Mouse (Mus musculus): ENCODE results near the gene Zfp420.
A peak's percentile ranks its signal among the peaks of the same experiment; 100 is the strongest.
"Not testable (repeated sequence)": the region's sequence is repeated elsewhere in the genome, so short reads cannot be mapped to it uniquely, and the experiment has no call there.

The Zfp420 gene

GRCm38 (mm10) chr7:29859532-29860517 lies at the start of gene Zfp420:
Gene Zfp420 (plus strand): TSS chr7:29859979.
- peak; percentile 87 to 94 for DNase-seq (ENCODE audit: low spot score in 2 of 2)

DNA sequence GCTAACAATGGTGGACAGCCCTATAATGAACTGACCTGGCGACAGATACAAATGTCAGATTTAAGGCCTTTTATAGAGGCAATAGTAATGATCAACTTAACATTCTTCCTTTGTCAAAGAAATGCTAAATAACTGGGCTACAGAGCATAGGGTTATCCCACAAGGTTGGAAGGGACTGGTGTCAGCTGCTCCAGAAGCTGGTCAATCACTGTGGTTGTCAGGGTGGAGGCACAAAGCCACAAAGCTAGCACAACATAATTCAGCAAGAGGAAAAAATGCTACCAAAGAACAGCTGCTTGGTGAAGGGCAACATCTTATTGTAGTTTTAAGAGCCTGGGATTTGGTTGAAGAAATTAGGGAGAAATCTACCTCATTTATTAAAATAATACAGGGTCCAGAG lies 47.5 kb upstream of the Zfp420 start:
- DNase-seq (ENCODE audit: low spot score in 2 of 2): no peak

- no peak for DNase-seq (ENCODE audit: low spot score in 2 of 2)
Measured at GRCm38 (mm10) chr7:29814381-29814780, 45.4 kb upstream of the Zfp420 start.

DNA sequence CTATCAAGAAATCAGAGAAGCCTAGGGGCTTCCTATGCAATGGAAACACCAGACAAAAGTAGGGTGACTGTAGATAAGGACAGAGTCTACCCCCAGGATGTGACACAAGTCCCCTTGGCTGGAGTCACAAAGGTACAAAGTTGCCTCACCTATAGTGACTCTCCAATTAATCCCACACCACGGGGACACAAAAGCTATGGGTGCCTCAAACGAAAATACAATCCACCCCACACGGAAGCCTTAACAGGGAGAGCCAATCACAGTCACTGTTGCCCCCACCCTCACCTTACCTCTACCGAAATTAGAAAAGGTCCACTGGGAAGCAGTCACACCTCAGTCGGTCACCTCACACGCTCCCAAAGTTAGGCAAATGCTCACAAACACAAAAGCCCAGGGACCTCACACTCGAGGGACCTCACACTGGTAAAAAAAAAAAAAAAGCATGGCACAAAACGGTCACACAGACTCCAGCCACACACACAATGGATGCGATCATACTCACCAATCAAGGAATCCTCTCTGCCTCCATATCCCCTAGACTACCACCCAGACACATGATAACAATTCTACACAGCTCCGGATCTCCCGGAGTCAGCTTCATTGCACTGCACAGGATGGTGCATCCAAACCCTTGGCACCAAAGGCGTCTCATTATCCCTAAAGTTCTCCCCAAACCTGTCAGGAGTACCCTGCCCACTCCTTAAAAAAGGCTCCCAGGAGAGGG lies 44.6 kb upstream of the Zfp420 start:
- DNase-seq (ENCODE audit: low spot score in 2 of 2): peak in 1 of 2 experiments; percentile 9

DNA sequence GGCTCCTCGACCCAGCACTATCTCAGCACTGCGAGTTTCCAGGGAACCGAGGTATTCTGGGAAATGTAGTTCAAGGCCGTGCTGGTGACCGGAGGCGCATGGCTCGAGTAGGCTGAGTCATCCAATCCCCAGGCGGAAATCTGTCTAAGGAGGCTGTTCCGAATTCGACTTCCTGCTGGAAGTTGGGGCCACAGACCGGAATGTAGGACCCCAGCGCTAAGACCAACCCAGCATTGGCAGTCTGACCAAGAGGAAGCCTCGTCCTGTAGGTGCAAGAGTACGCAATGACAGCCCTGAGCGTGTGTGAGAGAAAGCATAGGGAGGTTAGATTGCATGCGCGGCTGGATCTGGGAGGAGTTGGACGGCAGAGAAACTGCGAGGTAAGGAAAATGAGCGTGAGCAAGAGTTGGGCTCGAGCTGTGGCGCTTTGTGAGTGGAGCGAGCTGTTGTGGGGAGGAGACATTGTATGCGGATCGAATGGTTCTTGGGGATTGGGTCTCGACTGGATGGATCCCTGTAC lies 43.8 kb upstream of the Zfp420 start, which contains the start of gene Zfp790:
TSS of gene Zfp790 (plus strand) at position 205 of the 520 bp plus-strand sequence.
- DNase-seq (ENCODE audit: low spot score in 2 of 2): peak; percentile 89 to 94

GRCm38 (mm10) chr7:29818619-29819254 lies 41.0 kb upstream of the Zfp420 start:
- peak; percentile 56 to 80 for DNase-seq (ENCODE audit: low spot score in 2 of 2)

DNA sequence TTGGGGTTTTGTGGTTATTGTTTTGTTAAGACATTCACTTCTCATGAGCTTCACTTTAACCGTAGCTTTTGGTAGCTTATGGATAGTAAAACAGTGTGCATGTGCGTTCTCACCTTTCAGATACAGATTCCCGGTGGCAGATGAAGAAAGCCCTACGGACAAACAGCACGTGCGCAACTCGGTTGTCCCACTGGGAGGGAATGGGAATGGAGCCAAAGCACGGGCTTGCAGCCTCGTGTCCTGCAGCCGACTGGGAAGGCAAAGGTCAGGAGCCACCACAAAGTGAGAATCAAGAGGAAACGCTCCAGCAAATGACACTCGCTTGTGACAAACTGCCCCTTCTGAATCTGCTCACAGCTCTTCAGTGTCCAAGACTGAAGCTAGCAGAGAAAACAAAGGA lies 31.8 kb upstream of the Zfp420 start:
- DNase-seq (ENCODE audit: low spot score in 2 of 2): no peak

DNA sequence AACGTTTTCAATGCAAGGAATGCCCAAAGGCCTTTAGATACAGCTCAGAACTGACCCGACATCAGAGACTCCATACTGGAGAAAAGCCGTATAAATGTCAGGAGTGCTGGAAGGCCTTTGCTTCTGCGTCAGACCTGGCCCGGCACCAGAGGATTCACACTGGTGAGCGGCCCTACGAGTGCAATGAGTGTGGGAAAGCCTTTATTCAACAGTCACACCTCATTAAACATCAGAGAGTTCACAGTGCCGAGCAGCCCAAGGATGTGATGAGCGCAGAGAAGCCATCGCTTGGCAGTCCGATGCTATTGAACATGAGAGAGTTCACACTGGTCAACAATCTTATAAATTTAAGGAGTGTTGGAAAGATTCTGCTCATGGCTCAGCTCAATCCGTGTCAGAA lies 30.0 kb upstream of the Zfp420 start:
- DNase-seq (ENCODE audit: low spot score in 2 of 2): no peak

DNA sequence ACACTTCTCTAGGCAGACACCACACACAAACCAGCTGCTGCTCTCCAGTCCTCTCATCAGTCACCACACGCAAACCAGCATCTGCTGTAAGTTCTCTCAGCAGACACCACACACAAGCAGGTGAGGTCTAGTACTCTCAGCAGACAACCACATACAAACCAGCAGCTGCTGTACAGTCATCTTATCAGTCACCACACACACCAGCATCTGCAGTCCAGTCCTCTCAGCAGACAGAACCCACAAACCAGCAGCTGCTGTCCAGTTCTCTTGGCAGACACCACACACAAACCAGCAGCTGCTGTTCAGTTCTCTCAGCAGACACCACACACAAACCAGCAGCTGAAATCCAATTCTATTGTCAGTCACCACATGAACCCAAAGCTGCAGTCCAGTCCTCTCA lies 23.0 kb upstream of the Zfp420 start:
- DNase-seq (ENCODE audit: low spot score in 2 of 2): no peak

GRCm38 (mm10) chr7:29839256-29839655 lies 20.5 kb upstream of the Zfp420 start:
- no peak for DNase-seq (ENCODE audit: low spot score in 2 of 2)

DNA sequence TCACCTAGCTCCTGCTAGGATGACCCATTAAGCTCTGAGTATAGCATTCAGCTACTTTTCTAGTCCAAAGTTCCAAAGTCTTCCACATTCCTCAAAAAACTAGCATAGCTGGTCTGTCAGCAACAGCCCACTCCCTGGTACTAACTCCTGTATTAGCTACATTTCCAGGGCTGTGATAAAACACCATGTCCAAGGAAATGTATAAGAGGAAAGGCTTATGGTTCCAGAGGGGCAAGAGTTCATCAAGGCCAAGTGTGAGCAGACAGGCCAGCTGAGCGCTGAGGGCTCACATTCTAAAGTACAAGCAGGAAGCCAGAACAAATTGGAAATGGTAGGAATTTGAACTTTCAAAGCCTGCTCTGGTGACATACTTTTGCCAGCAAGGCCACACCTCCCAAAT lies 17.7 kb upstream of the Zfp420 start:
- DNase-seq (ENCODE audit: low spot score in 2 of 2): no peak

GRCm38 (mm10) chr7:29844616-29845015 lies 15.2 kb upstream of the Zfp420 start:
- no peak for DNase-seq (ENCODE audit: low spot score in 2 of 2)

DNA sequence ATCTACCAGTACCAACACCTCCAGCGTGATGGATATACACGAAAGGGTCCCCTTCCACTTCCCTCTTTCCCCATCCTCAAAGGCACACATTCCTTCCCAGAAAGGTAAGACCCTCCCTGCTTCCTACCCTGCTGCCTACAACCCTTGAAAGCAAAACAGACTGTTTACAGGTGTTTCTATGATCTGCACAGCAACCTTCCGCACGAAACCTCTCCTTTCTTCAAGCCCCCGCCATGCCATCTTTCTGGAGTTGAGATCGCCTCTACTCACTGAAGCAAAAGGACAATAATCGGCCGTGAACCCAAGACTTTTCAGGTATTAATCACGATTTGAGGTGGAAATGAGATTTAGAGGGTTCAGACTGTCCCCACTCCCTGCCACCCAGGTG lies 7.0 kb upstream of the Zfp420 start:
- DNase-seq (ENCODE audit: low spot score in 2 of 2): no peak

DNA sequence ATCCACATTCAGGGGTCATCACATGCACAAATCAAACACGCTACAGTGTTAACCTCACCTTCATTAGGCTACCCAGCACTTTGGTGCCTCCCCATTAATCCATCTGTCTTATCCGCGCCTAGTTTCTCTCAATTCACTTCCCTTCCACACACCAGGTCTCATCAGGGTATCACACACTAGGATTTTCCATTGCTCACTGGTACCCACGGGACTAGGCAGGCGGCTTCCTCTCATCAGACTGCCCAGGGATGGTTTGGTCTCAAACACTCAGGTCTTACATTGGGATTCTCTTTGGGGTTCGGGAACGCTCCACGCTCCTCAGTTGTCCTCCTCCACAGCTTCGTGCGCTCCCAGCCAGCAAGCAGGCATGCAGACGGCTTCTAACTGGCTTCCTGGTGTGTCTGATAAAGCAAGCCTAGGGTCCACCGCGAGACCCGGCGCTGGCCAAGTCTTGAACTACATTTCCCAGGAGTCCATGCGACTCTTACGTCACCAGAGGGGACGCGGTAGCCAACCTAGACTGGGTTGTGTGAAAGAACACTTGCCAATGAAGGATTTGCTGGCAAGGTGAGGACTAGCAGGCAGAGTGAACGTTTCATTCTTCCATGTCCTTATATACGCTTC lies 6.4 kb upstream of the Zfp420 start, which contains the start of gene Zfp940:
TSS of gene Zfp940 (minus strand) at position 451 of the 624 bp plus-strand sequence.
- peak; percentile 84 to 87 for DNase-seq (ENCODE audit: low spot score in 2 of 2)

DNA sequence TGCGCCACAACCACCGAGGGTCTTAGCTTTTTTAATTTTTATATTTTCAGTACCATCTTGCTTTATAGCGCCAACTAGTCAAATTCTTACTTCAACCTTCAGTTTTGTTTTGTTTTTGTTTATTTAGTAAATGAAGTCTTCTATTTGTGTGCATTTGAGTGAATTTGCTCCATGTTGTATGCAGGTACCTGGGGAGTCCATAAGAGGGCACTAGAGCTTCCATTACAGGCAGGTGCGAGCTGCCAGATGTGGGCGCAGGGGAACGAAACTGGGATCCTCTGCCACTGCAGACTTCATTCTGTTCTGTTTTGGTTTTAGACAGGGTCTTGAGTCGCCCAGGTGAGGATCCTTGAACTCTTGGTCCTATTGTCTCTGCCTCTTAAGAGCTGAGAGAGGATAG lies 1.9 kb downstream of the Zfp420 start:
- DNase-seq (ENCODE audit: low spot score in 2 of 2): no peak

- no peak for DNase-seq (ENCODE audit: low spot score in 2 of 2)
Measured at GRCm38 (mm10) chr7:29874256-29874655, 14.5 kb downstream of the Zfp420 start.

GRCm38 (mm10) chr7:29877561-29877960 lies 17.8 kb downstream of the Zfp420 start:
- DNase-seq (ENCODE audit: low spot score in 2 of 2): not testable (repeated sequence)

DNA sequence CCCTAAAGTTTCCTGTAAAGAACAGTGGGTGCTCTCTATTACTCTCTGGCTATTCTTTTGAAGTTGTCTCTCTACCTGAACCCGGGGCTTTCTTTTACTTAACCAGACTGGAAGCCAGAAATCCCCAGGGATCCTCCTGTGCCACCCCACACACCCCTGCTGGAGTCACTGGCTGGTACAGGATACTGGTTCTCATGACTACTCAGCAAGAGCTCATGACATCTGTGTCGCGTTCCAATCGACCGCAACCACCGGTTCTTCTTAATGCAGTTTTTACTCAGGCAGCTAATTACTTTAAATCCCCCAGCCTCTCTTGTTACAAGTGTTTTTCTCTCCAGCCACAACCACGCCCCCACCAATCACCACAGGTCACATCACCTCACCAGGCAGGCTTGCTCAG lies 20.3 kb downstream of the Zfp420 start:
- no peak for DNase-seq (ENCODE audit: low spot score in 2 of 2)

- no peak for DNase-seq (ENCODE audit: low spot score in 2 of 2)
Measured at GRCm38 (mm10) chr7:29880916-29881315, 21.1 kb downstream of the Zfp420 start.

DNA sequence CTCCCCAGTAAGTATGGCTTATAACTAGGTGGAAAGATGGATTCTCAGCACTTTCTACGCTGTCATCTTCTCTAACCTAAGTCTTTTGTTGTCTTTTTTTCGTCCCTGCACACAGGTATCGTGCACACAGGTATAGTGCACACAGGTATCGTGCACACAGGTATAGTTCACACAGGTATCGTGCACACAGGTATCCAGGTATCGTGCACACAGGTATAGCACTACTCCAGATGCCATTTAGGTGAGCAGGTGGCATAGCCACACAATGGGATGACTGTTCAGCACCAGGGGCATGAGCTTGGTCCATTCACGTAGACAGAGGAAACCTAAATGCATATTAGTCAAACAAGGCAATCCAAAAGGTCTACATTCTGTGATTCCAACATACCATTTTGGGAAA lies 30.7 kb downstream of the Zfp420 start:
- DNase-seq (ENCODE audit: low spot score in 2 of 2): no peak

DNA sequence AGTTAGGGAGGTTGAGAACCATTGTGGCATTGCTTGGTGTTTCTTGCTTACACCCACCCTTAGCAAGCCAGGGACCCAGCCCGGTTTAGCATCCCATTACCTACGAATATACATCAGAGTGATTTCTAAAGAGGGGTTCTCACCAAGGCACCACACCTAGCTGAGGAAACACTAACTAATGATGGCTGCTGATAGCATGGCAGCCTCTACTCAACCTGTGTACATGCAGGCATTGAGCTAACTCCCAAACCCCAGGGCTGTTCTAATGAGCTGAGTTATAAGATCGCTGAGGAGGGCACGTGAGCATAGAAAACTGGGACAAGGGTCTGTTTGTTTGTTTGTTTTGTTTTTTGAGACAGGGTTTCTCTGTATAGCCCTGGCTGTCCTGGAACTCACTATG lies 33.0 kb downstream of the Zfp420 start:
- DNase-seq (ENCODE audit: low spot score in 2 of 2): no peak

All from right cerebral cortex, postnatal 36 days (tissue).